Comparison of ENCODE assay signal across 23 mouse cellular contexts in genomic region chr1:51753621-51754020, GRCm38 (mm10).
A peak's percentile ranks its signal among the peaks of the same experiment; 100 is the strongest.
DNase-seq lines count a peak whose midpoint lies in the region; ATAC-seq and TF ChIP-seq lines count a peak whose summit lies in the region.
"Had no signal": no experiment of that assay in that cellular context is flagged by ENCODE, and none has a peak within 500 bp of the region (broad histone marks: within the 10 kb centered on the region; RNA-seq: fewer than 3 reads in every experiment).

No protein-coding gene starts in this region.

- WGBS in stomach, postnatal 0 days: 93% methylated on average over 6 of the region's 6 CpGs

- H3K9ac ChIP-seq in stomach, postnatal 0 days (ENCODE audit: low read length): no peak overlapping the region
- H3K9ac ChIP-seq: embryonic facial prominence, embryonic 12.5 days; forebrain, embryonic 12.5 days had no signal

- peak; percentile 72 for DNase-seq in heart, adult 11 months
- no peak for DNase-seq in heart, postnatal 36 days
- DNase-seq in NIH3T3 (ENCODE audit: low read depth): peak; percentile 22
- DNase-seq in stomach, postnatal 0 days (ENCODE audit: low spot score): no peak
- DNase-seq: adrenal gland, adult 8-10 months; adrenal gland, postnatal 14 days; adrenal gland, postnatal 36 days; B cell, adult 2 months; cerebellum, adult 11-12 months; cerebellum, adult 2 months; cerebellum, adult 9-10 months; cerebellum, postnatal 10 days; cerebellum, postnatal 25 days had no signal

- H3K27ac ChIP-seq in stomach, postnatal 0 days (replicated peaks): no peak overlapping the region
- H3K27ac ChIP-seq: embryonic facial prominence, embryonic 10.5 days; embryonic facial prominence, embryonic 12.5 days; forebrain, embryonic 10.5 days; forebrain, embryonic 12.5 days had no signal

- no peak for TF ChIP-seq EP300 in stomach, postnatal 0 days (optimal IDR thresholded peaks at IDR 0.05)

- no peak overlapping the region for H3K4me3 ChIP-seq in stomach, postnatal 0 days (ENCODE audit: low read depth, low read length)
- H3K4me3 ChIP-seq: embryonic facial prominence, embryonic 10.5 days; embryonic facial prominence, embryonic 12.5 days; forebrain, embryonic 10.5 days; forebrain, embryonic 12.5 days had no signal

- intact Hi-C loops in heart, postnatal 36 days (cut with DNase I): no loop called here

- peaks cover 7% of the 10 kb centered on the region; the same call in 1 of the 2 replicates for H3K36me3 ChIP-seq in stomach, postnatal 0 days (ENCODE audit: control insufficient read depth, insufficient read depth, low read length)
- H3K36me3 ChIP-seq: G1E had no signal

- no peaks in the 10 kb centered on the region for H3K4me1 ChIP-seq in stomach, postnatal 0 days (replicated peaks; ENCODE audit: control insufficient read depth, insufficient read depth)
- H3K4me1 ChIP-seq: embryonic facial prominence, embryonic 10.5 days; embryonic facial prominence, embryonic 12.5 days; forebrain, embryonic 12.5 days had no signal

- H3K4me2 ChIP-seq in stomach, postnatal 0 days (replicated peaks; ENCODE audit: low read depth): no peak overlapping the region
- H3K4me2 ChIP-seq: embryonic facial prominence, embryonic 12.5 days; forebrain, embryonic 12.5 days had no signal

- ATAC-seq in stomach, postnatal 0 days (ENCODE audit: low FRiP score, low TSS enrichment): no peak
- ATAC-seq in inflammation-experienced regulatory T-cells, adult 6 months: no peak
- ATAC-seq: CD4-positive, CD25-positive, alpha-beta regulatory T cell, adult 4 months; forebrain, embryonic 14.5 days; forebrain, embryonic 16.5 days had no signal

- TF ChIP-seq CTCF in stomach, postnatal 0 days (IDR thresholded peaks at IDR 0.05; ENCODE audit: low read depth): no peak

- no peaks in the 10 kb centered on the region for H3K27me3 ChIP-seq in stomach, postnatal 0 days (ENCODE audit: control insufficient read depth, insufficient read depth, low read length)
- H3K27me3 ChIP-seq: CH12.LX; embryonic facial prominence, embryonic 12.5 days; forebrain, embryonic 12.5 days had no signal

- no peaks in the 10 kb centered on the region for H3K9me3 ChIP-seq in stomach, postnatal 0 days (ENCODE audit: control insufficient read depth, low read length)
- H3K9me3 ChIP-seq: embryonic facial prominence, embryonic 10.5 days; embryonic facial prominence, embryonic 12.5 days; forebrain, embryonic 10.5 days; forebrain, embryonic 12.5 days; G1E had no signal

Comparison
In these comparisons a context has a peak if more than half of its experiments do, and no peak if none do; other contexts are left out.
1. DNase-seq: peak in heart, adult 11 months (single experiment) and NIH3T3 (single experiment); none in heart, postnatal 36 days (0 of 2) and stomach, postnatal 0 days (single experiment).